Mouse (Mus musculus) CD4-positive, CD25-positive, alpha-beta regulatory T cell, adult 9 weeks (primary cell): ENCODE results near the gene Olfr1310. TPM values are rescaled to one million over a fixed set of nuclear protein-coding genes. Genes with fewer than 3 reads are reported as not detected.

ENCODE experiments used
- polyA plus RNA-seq: library from polyadenylated mRNA; unstranded; fragments of 100-300 nt; shearing (Covaris generic); gene quantifications from one replicate; pipeline ENCODE4 v1.2.1, GENCODE M21; 2017

Gene Olfr1310
- polyA plus RNA-seq = not detected

GRCm38 (mm10) chr2:112012608-112013007 is at the start of gene Olfr1310:
Olfr1310 (minus strand) TSS chr2:112012708.

GRCm38 (mm10) chr2:112050138-112050537 is 37.6 kb upstream of the Olfr1310 start, which contains the start of gene Olfr1312:
Olfr1312 (minus strand) TSS chr2:112050238.

GRCm38 (mm10) chr2:112024312-112024711 is 11.8 kb upstream of the Olfr1310 start, which contains the start of gene Olfr1311:
Olfr1311 (minus strand) TSS chr2:112024412.

GRCm38 (mm10) chr2:111990181-111990580 is 22.3 kb downstream of the Olfr1310 start, which contains the start of gene Olfr1309:
Olfr1309 (minus strand) TSS chr2:111990281.

GRCm38 (mm10) chr2:111964844-111965243 is 47.7 kb downstream of the Olfr1310 start, which contains the start of gene Olfr1308:
Olfr1308 (minus strand) TSS chr2:111964944.

Other genes with a start within 250 kb of the Olfr1310 start
- not detected for gene Olfr1302, start 235.3 kb downstream of the Olfr1310 start, polyA plus RNA-seq
- not detected for gene Olfr1303, start 192.4 kb downstream of the Olfr1310 start, polyA plus RNA-seq
- gene Olfr1305, start 135.6 kb downstream of the Olfr1310 start, polyA plus RNA-seq = not detected
- not detected for gene Olfr1306, start 96.4 kb downstream of the Olfr1310 start, polyA plus RNA-seq
- 0.06 TPM for gene Olfr1307, start 63.3 kb downstream of the Olfr1310 start, polyA plus RNA-seq
- not detected for gene Olfr1308, start 47.8 kb downstream of the Olfr1310 start, polyA plus RNA-seq
- gene Olfr1309, start 22.4 kb downstream of the Olfr1310 start, polyA plus RNA-seq = not detected
- not detected for gene Olfr1311, start 11.7 kb upstream of the Olfr1310 start, polyA plus RNA-seq
- gene Olfr1312, start 37.5 kb upstream of the Olfr1310 start, polyA plus RNA-seq = 0.06 TPM
- gene Olfr1313, start 65.1 kb upstream of the Olfr1310 start, polyA plus RNA-seq = not detected
- not detected for gene Olfr1314, start 84.1 kb upstream of the Olfr1310 start, polyA plus RNA-seq
- not detected for gene Olfr1315-ps1, start 102.7 kb upstream of the Olfr1310 start, polyA plus RNA-seq
- gene Olfr1316, start 122.3 kb upstream of the Olfr1310 start, polyA plus RNA-seq = not detected
- gene Olfr1317, start 127.6 kb upstream of the Olfr1310 start, polyA plus RNA-seq = not detected
- gene Olfr1318, start 141.5 kb upstream of the Olfr1310 start, polyA plus RNA-seq = not detected
- 45.2 TPM for gene Lpcat4, start 226.8 kb upstream of the Olfr1310 start, polyA plus RNA-seq
- gene Nutm1, start 246.6 kb upstream of the Olfr1310 start, polyA plus RNA-seq = not detected
- gene Nop10, start 249.2 kb upstream of the Olfr1310 start, polyA plus RNA-seq = 184 TPM